Mouse (Mus musculus): Measurements from ENCODE around the gene Igf2bp2.

The Igf2bp2 gene

DNA sequence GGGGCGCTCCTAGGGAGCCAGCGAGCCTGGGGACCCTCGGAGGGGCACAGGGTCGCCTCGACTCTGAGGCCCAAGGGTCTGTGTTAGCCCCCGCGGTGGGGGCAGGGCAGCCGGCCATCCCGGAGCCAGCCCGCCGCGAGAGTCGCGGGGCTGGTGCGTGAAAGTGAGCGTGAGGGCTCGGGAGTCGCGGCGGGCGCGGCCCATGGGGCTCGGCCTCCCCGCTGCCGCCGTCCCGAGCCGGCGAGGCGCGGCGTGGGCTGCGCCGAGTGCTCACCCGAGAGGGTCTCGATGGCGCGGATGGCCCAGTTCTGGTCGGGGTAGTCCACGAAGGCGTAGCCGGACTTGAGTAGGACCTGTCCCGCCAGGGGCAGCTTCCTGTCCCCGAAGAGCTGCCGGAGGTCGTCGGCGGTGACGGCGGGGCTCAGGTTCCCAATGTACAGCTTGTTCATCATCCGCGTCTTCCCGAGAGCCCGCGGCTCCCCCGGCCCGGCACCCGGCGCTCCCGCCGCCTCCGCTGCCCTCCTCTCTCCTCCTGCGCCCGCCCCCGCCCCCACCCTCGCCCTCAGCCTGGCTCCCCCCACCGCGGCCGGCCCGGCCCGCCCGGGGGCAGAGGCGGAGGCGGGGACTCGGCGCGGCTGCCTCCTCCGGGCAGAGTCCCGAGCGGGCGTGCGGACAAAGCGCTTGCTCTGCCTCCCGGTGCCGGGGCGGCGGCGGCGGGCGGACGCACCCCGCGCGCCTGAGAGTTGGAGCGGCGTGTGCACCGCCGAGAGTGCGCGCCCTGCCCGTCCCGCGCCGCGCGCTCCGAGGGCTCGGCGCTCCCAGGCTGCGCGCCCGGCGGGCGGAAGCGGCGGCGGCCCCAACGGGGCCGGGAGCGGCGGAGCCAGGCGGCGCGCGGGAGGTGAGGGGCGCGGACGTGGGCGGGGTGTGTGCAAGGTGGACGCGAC lies at the start of gene Igf2bp2:
Gene Igf2bp2 (minus strand): TSS at position 788 of the 944 bp plus-strand sequence.
- DNase-seq (ENCODE audit: low read depth, low spot score), result peak; percentile 80

DNA sequence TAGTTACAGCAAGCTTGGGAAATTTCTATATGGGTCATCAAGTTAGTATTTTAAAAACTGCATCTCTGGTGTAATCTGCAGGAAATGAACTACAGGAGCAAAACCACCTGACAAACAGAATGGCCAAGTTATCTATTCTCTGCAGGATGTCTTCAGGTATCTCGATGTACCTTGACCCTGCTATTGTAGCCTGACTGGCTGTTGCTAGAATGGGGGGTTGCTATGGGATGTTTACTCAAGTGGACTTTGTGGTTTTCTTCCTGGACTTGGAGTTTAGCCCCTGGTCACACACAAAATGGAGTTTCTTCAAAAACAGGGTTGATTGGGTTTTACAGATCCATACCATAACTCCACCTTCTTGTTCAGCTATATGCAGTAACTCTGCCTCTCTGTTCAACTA lies 40.4 kb upstream of the Igf2bp2 start:
- no peak for DNase-seq (ENCODE audit: low read depth, low spot score)

DNA sequence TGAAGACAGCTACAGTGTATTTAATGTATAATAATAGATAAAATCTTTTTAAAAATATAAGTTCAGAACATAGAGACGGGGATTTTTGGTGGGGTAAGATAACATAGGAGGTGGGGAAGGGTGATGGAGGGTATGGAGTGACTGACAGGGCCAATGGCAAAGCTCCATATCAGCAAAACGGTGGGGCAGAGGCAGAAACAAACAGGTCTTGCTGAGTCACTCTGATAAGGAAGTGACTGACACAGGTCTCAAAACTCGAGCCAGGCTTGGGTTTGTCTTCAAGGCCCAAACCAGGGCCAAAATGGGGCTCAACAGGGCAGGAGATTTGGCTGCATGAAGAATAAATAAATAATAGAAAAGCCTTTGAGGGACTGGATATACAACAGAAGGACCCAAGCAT lies 38.8 kb upstream of the Igf2bp2 start:
- DNase-seq (ENCODE audit: low read depth, low spot score), result peak; percentile 34

DNA sequence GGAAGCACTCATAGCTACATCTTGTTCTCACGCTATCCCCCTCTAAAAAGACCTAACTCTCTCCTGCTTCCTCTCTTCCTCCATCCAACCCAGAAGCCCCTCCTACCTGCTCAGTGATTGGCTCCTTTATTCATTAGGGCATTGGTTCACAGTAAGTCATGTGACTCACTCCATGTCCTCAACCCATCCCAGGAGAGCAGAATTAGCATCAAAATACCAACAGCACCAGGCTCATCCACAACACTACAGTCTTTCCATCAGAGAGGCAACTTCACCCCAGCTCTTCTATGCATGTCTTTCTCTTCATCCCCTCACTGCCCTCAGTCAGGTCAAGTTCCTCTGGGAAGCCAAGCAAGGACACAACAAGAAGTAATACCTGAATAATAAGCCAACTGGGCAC lies 37.4 kb upstream of the Igf2bp2 start:
- DNase-seq (ENCODE audit: low read depth, low spot score), result peak; percentile 94

DNA sequence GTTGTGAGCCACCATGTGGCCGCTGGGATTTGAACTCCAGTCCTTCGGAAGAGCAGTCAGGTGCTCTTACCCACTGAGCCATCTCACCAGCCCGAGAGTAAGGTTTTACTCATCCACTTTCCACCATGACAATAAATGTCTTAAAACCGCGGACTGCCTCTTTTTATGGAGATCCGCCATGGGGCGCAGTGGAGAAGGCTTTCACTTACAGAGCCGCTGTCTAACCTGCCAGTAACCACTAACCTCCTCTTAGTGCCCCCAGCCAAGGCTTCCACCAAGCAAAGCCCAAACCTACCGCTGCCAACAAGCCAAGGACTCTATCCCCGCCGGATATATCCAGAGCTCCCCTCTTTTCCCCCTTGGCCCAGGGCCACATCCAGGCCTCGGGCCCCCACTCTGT lies 24.3 kb upstream of the Igf2bp2 start:
- DNase-seq (ENCODE audit: low read depth, low spot score), result peak; percentile 56

DNA sequence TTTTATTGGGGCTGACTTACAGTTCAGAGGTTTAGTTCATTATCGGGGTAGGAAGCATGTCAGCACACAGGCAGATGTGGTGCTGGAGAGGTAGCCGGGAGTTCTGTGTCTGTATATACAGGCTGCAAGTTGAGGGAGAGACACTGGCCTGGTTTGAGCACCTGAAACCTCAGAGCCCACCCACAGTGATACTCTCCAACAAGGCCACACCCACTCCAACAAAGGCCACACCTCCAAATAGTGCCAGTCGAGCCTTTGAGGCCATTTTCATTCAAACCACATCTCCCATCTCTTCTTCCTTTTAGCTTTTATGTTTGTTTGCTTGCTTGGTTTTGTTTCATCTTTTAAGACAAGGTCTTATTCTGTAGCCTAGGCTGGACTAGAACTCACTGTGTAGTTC lies 22.3 kb upstream of the Igf2bp2 start:
- DNase-seq (ENCODE audit: low read depth, low spot score), result peak; percentile 56

DNA sequence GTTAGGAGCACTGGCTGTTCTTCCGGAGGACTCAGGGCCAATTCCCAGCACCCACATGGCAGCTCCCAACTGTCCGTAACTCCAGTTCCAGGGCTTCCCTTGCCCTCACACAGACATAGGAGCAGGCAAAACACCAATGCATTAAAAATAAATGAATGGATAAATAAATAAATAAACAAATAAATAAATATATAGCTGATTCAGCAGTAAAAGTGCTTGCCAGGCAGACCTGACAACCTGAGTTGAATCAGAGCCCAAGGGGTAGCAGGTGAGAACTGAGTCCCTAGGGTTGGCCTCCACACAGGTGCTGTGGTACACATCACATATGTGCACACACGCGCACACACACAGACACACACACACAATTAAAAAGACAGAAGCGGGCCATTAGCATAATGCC lies 21.0 kb upstream of the Igf2bp2 start:
- no peak for DNase-seq (ENCODE audit: low read depth, low spot score)

DNA sequence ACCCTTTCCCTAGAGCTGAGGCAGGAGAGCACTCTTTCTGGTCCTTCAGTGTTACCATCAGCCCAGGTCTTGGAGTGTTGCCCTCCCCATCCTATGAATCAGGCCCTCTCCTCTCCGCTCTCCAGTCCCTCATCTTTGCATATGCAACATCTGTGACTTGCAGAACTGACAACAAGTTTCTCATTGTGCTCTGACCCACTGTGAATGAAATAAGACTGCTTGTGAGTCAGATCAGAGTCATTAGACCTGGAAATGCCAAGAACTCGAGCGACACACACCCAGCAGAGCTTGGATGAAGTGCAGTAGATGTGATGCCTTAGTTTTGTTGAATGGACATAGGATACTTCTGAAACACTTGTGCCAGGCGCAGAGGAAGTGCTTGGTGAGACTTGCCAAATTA lies 19.2 kb upstream of the Igf2bp2 start:
- DNase-seq (ENCODE audit: low read depth, low spot score), result no peak

DNA sequence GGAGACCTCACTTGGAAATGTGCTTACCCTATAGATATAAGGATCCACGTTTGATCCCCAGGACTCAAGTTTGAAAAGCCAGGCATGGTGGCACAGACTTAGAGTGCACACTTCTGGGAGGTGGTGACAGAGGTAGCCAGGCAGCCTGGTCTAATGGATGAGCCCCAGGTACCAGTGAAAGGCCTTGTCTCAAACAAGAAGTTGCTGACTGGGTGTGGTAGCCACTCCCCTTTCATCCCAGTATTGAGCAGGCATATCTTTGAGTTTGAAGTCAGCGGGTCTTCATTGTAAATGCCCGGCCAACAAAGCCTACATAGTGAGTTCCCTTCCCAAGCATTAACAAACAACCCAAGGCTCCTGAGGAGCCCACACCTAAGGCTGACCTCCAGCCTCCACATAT lies 15.7 kb upstream of the Igf2bp2 start:
- no peak for DNase-seq (ENCODE audit: low read depth, low spot score)

DNA sequence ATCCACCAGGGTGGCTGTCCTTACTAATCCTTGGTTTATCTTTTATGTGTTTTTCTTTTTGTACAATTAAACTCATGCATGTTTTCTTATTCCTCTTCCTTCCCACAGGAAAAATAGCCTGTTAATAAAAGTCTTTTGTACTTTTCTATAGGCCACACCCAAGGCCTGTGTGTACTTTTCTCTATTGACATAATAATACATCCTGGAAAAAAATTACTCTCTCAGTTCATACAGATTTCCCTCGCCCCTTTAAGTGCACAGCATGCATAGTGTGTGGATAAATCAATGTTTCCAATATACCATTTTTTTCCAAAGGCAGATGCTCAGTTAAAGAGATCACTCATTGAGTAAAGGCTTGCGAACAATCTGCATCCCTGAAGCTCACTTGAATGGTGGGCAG lies 14.9 kb upstream of the Igf2bp2 start:
- DNase-seq (ENCODE audit: low read depth, low spot score), result no peak

DNA sequence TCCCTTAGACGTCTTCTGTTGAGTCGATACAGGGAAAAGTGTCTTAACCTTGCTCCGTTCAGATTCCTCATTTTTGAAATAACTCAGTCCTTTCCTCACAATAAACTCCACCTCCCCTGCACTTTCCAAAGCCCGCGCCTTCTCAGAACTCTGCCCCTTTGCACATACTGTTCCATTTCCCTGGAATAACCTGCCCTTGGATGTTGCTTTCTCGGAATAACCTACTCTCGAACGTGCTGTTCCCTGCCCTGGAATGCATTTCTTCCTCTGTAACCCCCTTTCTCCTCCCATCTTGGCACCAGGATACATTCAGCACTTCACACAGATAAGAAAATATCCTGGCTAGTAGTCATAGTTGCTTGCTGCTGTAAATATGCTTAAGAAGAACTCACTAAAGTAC lies 5.6 kb upstream of the Igf2bp2 start:
- DNase-seq (ENCODE audit: low read depth, low spot score), result no peak

DNA sequence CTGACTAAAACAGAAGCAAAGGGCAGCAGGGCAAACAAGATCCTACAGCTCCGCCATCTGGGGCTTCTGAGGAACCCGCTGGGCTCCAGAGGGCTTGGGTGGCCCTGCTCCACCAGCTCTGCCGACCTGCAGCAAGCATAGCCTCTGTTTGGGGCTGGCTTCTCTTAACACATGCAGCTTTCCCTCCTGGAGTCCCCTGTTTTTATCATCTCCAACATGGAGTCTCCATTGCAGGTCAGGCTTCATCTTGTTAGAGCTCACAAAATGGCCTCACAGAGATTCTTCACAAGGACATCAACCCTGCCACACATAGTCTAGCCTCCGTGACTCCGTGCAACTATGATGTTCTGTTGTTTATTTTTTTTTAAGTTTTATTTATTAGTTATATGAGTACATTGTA lies 2.5 kb upstream of the Igf2bp2 start:
- DNase-seq (ENCODE audit: low read depth, low spot score), result no peak

DNA sequence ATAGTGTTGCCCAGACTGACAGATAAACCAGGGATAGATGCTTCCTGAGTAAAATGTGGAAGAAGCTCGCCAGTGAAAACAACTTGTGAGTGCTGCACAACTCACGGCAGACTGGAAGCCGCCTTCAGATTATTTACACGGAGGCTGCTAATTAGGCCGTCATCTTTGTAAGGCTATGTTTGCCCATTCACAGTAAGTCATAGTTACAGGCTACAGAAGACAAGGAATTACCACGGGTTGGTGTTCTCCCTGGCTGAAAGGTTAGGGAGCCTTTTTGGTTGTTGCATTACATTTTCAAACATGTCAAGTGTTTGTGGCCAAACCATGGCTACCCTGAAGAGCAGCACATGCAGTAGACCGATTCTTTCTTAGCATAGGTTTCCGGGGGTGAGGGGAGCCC lies 1.3 kb upstream of the Igf2bp2 start:
- DNase-seq (ENCODE audit: low read depth, low spot score), result no peak

DNA sequence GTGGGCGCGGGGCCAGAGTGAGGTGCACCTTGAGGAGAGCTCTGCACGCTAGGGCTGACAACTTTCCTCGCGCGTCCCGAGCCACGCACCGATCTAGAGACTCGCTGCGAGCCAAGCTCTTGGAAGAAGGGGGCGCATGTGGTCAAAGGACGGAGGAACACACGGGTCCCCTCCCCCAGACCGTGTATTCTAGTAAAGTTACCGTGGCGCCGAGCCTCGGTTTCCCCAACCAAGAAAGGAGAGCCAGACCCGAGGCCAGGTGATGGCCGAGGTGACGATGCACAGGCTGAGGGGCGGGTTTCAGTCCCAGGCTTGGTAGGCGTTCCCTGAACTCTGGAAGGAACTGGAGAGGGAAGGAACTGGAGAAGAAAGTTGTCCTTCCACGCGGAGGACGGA lies 355 bp upstream of the Igf2bp2 start:
- DNase-seq (ENCODE audit: low read depth, low spot score), result peak; percentile 84

DNA sequence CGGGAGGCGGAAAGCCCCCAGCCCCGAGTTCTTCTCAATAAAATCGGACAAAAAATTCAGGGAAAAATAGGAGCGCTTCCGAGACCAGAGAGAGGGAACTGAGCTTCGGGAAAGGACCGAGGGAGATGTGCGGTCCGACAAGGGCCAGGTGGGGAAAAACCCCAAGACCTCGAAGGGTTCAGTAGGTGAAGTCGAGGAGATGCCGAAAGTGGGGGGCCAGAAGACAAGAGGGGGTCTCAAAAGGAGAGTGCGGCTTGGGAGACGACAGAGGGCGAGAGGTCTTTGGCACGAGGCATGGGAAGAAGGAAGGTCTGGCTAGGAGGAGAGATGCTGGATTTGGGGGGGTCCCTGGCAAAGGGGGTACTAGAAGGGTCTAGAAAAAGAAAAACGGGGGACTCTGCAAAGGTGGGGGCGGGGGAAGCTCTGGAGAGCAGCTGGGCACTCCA lies 1.0 kb downstream of the Igf2bp2 start:
- peak; percentile 42 for DNase-seq (ENCODE audit: low read depth, low spot score)

DNA sequence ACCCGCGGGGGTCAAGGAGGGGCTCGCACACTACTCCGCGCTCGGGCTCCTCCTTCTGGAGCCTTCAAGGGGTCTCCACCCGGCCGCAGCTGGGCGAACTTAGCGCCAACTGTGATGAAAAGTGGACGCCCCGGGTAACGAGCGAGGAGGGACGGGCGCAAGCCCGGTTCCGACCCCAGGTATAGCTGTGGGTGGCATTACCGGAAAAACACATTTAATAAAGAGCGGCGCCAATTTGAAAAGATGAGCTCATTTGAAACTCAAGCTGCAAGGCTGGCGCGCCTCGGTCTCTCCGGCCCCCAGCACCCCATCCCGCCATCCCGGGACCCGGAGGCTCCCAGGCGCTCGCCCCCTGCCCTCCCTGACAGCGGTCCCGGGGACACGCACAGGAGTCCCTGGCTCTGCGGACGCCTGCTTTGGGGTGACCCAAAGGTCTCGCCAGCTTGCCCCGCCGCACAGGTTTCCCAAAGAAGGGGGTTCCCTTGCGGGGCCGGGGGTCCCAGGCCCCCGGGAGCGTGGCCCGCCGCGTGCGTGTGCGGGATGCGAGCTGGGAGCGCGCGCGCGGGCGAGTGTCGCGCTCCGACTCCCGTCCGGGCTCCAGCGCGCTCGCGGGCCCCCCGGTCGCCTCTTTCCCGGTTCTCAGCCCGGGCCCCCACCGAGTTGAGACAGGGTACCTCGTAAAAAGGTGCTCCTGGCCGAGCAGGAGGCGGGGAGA lies 1.6 kb downstream of the Igf2bp2 start:
- peak; percentile 59 for DNase-seq (ENCODE audit: low read depth, low spot score)

DNA sequence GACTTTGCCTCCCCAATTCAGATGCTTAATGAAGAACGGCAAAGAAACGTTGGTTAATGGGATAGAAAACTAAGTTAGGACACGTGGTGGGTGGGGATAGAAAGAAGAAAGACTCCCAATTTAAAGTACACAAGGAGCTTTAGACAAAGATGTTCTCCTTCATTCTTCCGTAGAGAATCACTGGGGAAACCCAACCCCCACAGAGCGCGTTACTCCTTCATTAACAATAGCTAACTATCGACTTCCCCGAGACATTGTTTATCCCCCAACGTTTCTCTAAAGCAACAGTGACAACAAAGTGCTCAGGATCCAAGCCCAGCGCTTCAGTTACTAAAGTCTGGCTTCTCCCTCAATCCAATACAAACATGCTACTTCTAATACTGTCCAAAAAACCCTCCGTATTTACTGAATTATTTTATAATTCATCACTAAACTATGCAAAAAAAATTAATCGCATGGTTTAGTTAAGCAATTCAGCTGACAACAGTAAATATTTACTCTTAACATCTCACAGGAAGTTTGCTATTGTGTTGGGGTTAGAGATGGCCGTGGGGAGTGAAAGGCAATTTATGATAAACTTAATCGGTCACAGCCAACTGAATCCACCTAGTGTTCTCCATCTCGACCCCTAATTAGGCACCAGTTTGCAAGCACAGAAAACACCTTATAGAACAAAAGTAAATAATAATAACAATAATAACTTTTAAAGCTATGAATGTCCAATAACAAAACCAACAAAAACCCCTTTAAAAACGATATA lies 2.5 kb downstream of the Igf2bp2 start:
- peak; percentile 64 for DNase-seq (ENCODE audit: low read depth, low spot score)

DNA sequence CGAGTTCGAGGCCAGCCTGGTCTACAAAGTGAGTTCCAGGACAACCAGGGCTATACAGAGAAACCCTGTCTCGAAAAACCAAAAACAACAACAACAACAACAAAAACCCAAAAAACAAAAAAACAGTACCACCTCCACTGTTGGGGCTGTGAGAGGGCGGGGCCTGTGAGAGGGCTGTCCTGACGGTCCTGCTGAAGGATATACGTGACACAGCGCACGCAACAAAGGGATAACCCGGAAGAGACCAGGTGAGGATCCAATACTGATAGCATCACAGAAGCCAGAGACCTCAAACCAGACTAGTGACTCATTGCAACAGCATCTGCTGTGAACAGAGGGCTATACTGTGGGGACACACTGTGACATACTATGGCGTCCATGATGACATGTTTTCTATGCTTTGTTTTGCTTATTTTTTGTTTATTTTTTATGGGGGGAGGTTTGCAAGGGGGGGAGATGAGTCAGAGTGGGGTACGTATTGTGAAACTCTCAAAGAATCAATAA lies 10.1 kb downstream of the Igf2bp2 start:
- peak; percentile 47 for DNase-seq (ENCODE audit: low read depth, low spot score)

DNA sequence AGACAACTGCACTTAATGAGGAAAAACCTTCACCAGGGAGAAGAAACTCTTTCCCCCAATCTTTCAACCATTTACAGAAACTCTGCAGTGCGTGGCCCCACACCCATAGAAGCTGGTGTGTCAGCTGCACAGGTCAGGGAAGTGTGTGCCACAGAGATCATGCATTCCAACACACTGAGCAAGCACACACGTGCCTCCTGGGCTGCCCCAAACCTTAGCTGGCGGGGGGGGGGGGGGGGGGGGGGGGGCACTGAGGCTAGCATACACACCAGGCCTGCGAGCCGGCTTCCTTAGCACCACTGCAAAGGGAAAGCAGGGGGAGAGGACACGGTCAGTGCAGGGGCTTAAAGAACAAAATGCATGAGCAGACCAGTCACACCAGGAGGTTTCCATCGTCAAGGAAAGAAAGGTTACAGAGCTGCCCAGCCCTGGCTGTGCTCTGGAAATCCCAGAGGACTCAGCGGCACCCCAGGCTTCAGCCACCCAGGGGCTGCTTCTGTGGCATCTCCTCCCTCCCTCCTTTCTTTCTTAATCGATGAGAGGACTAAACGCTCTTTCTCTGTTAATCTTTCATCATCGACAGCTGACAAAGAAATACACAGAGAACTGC lies 11.3 kb downstream of the Igf2bp2 start:
- DNase-seq (ENCODE audit: low read depth, low spot score), result no peak

DNA sequence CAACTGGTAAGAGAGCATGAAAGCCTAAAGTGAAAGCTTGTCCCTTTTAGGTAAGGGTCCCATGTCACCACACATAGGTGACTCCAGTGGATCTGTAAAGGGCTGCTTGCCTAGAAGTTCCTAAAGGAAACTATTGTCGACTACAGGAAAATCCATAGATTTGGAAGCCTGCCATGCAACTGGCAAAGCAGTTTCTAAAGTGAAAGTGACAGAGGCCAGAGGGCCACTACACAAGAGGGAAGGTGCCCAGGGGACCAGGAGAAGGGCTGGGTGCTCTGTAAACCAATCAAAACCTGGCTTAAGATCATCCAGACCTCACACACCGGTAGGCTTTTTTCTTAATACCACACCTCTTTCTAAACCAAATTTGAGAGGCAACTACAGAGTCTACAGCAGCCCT lies 12.7 kb downstream of the Igf2bp2 start:
- no peak for DNase-seq (ENCODE audit: low read depth, low spot score)

DNA sequence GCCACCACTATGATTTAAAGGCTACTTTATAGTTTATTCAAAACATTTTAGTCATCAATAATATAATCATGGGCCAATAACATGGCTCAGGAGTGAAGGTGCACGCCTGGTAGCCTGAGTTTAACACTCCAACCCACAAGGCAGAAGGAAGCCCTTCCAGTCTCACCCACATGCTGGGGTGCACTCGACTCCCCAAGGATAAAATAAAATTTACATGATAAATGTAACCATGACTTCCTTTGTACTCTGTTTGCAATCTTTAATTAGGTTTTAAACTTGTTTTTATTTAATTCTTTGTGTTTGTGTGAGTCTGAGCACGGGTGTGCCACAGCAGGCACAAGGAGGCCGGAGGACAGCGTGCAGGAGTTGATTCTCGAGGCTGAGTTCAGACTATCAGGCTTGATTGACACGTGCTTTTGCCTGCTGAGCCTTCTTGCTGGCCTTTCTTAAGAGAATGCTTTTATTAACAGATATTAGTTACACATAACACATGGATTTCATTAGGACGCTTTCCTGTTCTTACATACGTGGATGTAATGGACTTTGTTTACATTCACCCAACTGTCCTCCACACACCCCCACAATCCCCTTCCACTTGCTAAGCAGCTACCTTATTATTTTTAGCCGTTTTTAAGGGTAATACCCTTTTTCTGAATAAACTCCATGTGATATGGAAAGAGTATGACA lies 13.3 kb downstream of the Igf2bp2 start:
- DNase-seq (ENCODE audit: low read depth, low spot score), result peak; percentile 37

Measured in ZHBTc4 (cell line).